Mouse (Mus musculus) cerebellum, adult 11 months (tissue): ENCODE results near the gene Mmp23.
A peak's percentile ranks its signal among the peaks of the same experiment; 100 is the strongest.

ENCODE experiments used
- DNase-seq: peaks from one replicate; pipeline ENCODE4 v3.0.0; 2022

Mmp23 gene

DNA sequence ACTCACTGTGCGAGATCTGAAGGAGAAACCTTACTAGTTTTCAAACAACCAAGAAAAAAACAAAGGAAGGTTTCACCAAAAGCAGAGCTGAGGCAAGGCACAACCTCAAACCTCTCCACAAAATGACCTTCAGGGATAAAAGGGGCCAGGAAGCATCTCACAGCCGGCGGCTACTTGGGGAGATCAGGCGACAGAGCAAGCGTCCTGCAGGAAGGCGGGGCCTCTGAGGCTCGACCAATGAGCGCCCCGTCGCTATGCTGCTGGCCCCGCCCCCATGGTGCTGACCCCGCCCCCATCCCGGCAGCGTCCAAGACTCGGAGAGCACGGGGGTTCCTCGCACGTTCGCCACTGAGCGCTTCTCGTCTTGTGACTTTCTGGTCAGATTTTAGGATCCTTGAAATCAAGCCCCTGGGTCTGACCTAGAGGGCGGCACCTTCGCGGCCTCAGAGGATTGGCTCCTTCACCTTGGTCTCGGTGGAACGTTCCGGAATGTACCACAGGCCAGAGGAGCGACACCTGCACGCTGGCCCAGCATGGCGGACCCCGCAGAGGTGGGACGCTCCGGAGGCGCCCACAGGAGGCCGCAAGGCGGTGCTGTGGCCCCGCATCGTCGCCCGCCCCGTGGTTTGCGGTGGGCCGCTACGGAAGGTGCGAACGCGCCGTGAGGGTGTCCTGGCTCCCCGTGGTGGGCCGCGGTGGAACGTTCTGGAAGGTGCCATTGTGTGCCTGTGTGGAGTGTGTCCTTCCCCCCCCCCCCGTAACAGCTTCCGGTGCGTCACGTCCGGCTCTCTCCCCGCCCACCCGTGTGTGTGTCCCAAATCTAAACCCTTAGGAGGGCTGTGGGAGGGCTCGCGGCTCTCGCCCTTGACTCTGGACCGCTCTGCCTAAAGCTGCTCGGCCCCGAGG, 51.8 kb downstream of the Mmp23 start, which contains the start of gene Slc35e2:
Gene Slc35e2, plus strand, starts transcription at position 326 of the 906 bp plus-strand sequence.
- peak; percentile 93 for DNase-seq
